Mouse (Mus musculus): ENCODE results near the gene Gse1.

GRCm38 (mm10) chr8:120437666-120438395 is 209.6 kb downstream of the Gse1 start:
- TF ChIP-seq CTCF (IDR thresholded peaks at IDR 0.05; ENCODE audit: borderline replicate concordance, extremely low read depth, insufficient read depth, insufficient read length) (no peak), POLR2A (IDR thresholded peaks at IDR 0.05; ENCODE audit: borderline replicate concordance, extremely low read depth, insufficient read depth, insufficient read length, poor library complexity, severe bottlenecking) (no peak)

Data from brain, embryonic 14.5 days (tissue).